Mouse (Mus musculus) adrenal gland, postnatal 25 days (tissue): Measurements from ENCODE around the gene Rbm6. TPM values are rescaled to one million over a fixed set of nuclear protein-coding genes. Genes with fewer than 3 reads are reported as not detected.

ENCODE experiments used
- DNase-seq: peaks from one replicate; pipeline ENCODE4 v3.0.0; 2021; ENCODE audit warnings: mixed read lengths
- total RNA-seq: library from RNA; stranded (reverse); gene quantifications from 2 replicates; pipeline ENCODE4 v1.2.3, GENCODE M21; 2021

The Rbm6 gene
- total RNA-seq, 1 experiment from 2014 or later: 71.3 TPM

DNA sequence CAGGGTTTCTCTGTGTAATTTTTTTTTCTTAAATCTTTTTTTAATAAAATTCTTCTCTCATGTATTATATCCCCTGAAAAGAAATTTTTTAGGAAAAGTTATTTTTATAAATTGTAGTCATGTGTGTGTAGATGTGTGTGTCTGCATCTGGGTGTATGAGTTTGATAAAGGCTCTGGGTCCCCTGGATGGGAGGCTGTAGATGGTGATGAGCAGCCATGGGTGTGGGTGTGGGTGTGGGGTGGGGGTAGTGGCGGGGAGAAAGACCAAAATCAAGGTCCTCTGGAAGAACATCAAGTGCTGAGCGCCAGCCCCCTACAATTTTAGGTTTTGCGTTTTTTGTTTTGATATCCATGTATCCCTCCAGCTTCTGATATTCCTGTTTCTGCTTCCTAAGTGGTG lies 125.0 kb downstream of the Rbm6 start:
- DNase-seq: no peak

GRCm38 (mm10) chr9:107747310-107747709 lies 125.7 kb downstream of the Rbm6 start:
- DNase-seq: no peak

- no peak for DNase-seq
Measured at GRCm38 (mm10) chr9:107746679-107747078, 126.4 kb downstream of the Rbm6 start.

- no peak for DNase-seq
Measured at GRCm38 (mm10) chr9:107744061-107744460, 129.0 kb downstream of the Rbm6 start.

GRCm38 (mm10) chr9:107738841-107739202 lies 134.2 kb downstream of the Rbm6 start:
- DNase-seq: peak; percentile 22

- DNase-seq: peak; percentile 87
Measured at GRCm38 (mm10) chr9:107738020-107738840, 134.8 kb downstream of the Rbm6 start.

DNA sequence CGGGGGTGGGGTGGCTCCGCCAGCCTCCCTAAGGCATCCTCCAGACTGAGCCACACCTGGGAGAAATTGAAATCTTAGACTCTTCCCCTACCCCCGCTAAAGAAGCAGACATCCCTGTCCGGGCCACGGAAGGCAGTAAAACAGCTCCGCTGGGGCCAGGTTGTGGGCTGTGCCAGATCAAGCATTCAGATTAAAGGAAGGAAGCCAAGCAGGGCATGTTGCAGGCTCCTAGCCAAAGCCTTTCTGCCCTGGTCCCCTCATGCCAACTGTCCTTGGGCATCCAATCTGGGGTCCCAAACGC lies 136.9 kb downstream of the Rbm6 start:
- no peak for DNase-seq

- DNase-seq: no peak
Measured at GRCm38 (mm10) chr9:107735356-107736184, 137.5 kb downstream of the Rbm6 start.

GRCm38 (mm10) chr9:107734567-107734971 lies 138.5 kb downstream of the Rbm6 start:
- no peak for DNase-seq

- DNase-seq: no peak
Measured at GRCm38 (mm10) chr9:107729709-107730108, 143.3 kb downstream of the Rbm6 start.

DNA sequence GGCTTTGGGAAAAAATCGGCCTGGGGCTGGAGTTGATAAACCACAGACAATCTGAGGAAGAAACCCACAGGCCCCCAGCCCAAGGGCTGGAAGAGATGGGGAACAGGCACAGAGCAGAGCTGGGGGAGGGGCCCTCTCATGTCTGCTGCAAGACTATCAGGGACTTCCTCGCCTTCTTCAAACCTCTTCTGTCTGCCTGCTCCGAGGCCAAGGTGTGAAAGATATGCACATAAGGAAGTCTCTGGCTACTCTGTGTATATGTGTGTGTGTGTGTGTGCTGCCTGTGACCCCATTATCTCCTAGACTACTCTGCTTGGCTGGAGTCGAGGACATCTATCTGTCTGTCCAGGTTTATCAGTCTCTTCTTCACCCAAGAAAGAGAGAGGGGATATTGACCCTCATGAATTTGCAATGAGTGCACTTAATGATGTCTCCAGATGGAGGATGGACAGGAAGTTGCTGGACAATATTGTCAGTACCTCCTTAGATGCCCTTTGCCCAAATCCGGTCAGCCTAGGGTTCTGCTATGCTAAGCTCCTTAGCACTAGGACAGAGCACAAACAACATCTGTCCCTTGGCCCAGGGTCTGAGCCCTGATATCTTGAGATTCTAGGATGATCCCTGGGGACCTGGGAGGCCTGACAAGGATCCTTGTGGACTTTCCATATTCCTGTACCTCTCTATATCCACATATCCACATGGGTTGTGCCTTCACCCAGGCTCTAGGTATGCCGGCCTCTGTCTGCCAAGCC lies 143.9 kb downstream of the Rbm6 start:
- no peak for DNase-seq

- no peak for DNase-seq
Measured at GRCm38 (mm10) chr9:107727041-107727440, 146.0 kb downstream of the Rbm6 start.

GRCm38 (mm10) chr9:107724796-107725195 lies 148.2 kb downstream of the Rbm6 start:
- DNase-seq: no peak

- peak; percentile 59 for DNase-seq
Measured at GRCm38 (mm10) chr9:107723794-107724531, 149.1 kb downstream of the Rbm6 start.

Other genes starting within 250 kb of the Rbm6 start
- gene Gnai2, start 237.9 kb downstream of the Rbm6 start, total RNA-seq: 202 and 238 TPM in 2 replicates
- 0.39 and 8.5 TPM in 2 replicates for gene Slc38a3, start 203.7 kb downstream of the Rbm6 start, total RNA-seq
- gene Gnat1, start 193.5 kb downstream of the Rbm6 start, total RNA-seq: not detected in 2 replicates
- gene Sema3f, start 162.8 kb downstream of the Rbm6 start, total RNA-seq: 23.1 and 23.6 TPM in 2 replicates
- gene Rbm5, start 102.2 kb downstream of the Rbm6 start, total RNA-seq: 135 and 149 TPM in 2 replicates
- 15.8 and 18.9 TPM in 2 replicates for gene Mon1a, start 14.9 kb upstream of the Rbm6 start, total RNA-seq
- 8.3 and 18.7 TPM in 2 replicates for gene Mst1r, start 33.6 kb upstream of the Rbm6 start, total RNA-seq
- gene Actl11, start 55.2 kb upstream of the Rbm6 start, total RNA-seq: not detected in 2 replicates
- gene Camkv, start 62.4 kb upstream of the Rbm6 start, total RNA-seq: 2.4 and 3.1 TPM in 2 replicates
- 5.1 and 5.3 TPM in 2 replicates for gene Traip, start 76.9 kb upstream of the Rbm6 start, total RNA-seq
- gene Uba7, start 102.3 kb upstream of the Rbm6 start, total RNA-seq: 19.0 and 22.2 TPM in 2 replicates
- gene Gm20661, start 109.8 kb upstream of the Rbm6 start, total RNA-seq: 0.46 TPM in 1 of 2 replicates, not detected in the other
- gene Inka1, start 112.6 kb upstream of the Rbm6 start, total RNA-seq: 5.7 and 6.4 TPM in 2 replicates
- 1.8 and 3.1 TPM in 2 replicates for gene Cdhr4, start 119.3 kb upstream of the Rbm6 start, total RNA-seq
- gene Gm20662, start 123.1 kb upstream of the Rbm6 start, total RNA-seq: 2.8 TPM in 1 of 2 replicates, not detected in the other
- gene Ip6k1, start 129.3 kb upstream of the Rbm6 start, total RNA-seq: 118 and 139 TPM in 2 replicates
- gene Gmppb, start 176.0 kb upstream of the Rbm6 start, total RNA-seq: 18.1 and 22.1 TPM in 2 replicates
- 3.5 and 9.6 TPM in 2 replicates for gene Amigo3, start 179.9 kb upstream of the Rbm6 start, total RNA-seq
- 0.39 and 2.7 TPM in 2 replicates for gene Mst1, start 207.2 kb upstream of the Rbm6 start, total RNA-seq
- 85.0 and 87.0 TPM in 2 replicates for gene Rnf123, start 210.1 kb upstream of the Rbm6 start, total RNA-seq
- gene Apeh, start 221.4 kb upstream of the Rbm6 start, total RNA-seq: 100 and 123 TPM in 2 replicates